Mouse (Mus musculus) gastrocnemius, adult 2 months (tissue): ENCODE measurements around the gene Ppp4r3a. TPM values are rescaled to one million over a fixed set of nuclear protein-coding genes. Genes with fewer than 3 reads are reported as not detected.

Experiments used
- DNase-seq: peaks from one replicate; pipeline ENCODE4 v3.0.0; 2022
- H3K27ac ChIP-seq: fragments of 200-600 bp; 2 replicates; pipeline ENCODE4 v1.8.1; 2022; ENCODE audit warnings: mild to moderate bottlenecking
- H3K4me3 ChIP-seq: fragments of 200-600 bp; 2 replicates; pipeline ENCODE4 v1.8.1; 2022; ENCODE audit warnings: mild to moderate bottlenecking, moderate library complexity
- CTCF ChIP-seq: fragments of 200-600 bp; IDR thresholded peaks from 2 replicates; pipeline ENCODE4 v1.8.1; 2022; ENCODE audit warnings: antibody characterized with exemption, mild to moderate bottlenecking, moderate library complexity
- intact Hi-C: fragments of 180-260 bp; cut with DNase I; formaldehyde crosslinking; loops from one replicate; pipeline ENCODE4 v1.15.1; 2025
- total RNA-seq, 2 experiments: library from RNA; stranded (reverse); gene quantifications; 2 replicates each; pipeline ENCODE4 v1.2.3; 2021

Ppp4r3a gene
- total RNA-seq, 2 experiments from 2014 or later = 19.9 to 20.6 TPM

DNA sequence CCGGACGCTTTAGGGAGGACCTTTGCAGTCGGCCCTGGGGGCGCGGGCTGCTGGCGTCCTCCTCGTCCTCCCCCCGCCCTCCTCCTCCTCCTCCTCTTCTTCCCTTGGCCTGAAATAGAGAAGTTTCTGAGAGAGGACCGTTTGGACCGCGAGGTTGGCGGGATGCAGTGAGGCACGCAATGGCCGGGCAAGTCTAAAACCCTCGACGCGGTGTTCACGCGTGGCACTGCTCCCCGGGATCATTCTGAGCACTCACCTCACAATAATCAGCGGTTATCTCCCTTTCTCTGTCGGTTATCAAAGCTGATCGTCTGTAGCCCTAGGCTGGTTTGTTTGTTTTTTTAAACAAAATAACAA lies 315 bp upstream of the Ppp4r3a start:
- TF ChIP-seq CTCF = no peak
- no peak for DNase-seq
- Histone ChIP-seq H3K4me3 (peak overlapping the region; percentile 81), H3K27ac (peak overlapping the region; percentile 99)
- intact Hi-C loops = no loop called here

DNA sequence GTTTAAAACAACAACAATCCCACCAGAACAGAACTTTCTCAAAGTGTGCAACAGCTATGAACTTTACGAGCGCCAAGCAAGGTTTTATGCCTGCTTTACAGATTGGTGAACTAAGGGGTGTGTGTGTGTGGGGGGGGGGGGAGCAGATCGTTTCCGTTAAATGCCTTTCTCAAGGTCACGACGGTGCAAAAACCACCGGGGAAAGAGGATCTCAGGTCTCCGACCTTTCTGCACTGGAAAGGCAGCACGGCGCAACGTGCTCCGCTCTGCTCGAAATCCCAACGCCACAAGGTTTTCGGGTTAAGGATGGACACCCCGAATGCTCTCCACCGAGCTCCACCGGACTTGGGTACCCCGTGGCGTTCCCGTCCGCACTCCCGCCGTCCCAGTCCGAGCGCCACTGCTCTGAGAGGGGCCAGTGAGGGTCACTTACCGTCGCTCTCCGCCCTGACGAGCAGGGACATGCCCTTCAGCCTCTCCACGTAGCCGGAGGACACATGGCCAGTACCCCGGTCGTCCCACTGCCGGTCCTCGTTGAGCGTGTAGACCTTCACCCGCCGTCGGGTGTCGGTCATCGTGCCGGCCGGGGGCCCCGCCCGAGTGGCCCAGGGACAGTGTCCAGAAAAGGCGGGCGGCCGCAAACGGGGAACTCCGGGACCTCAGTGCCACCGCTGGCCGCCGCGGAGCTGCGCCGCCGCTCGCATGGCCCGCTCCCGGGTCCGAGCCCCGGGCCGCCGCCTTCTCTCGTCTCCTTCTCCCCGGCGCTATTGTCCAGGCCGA lies 1.0 kb downstream of the Ppp4r3a start:
- Histone ChIP-seq H3K27ac (peak overlapping the region; percentile 99), H3K4me3 (peak overlapping the region; percentile 81)
- intact Hi-C loops = no loop called here
- DNase-seq = peak; percentile 72
- TF ChIP-seq CTCF = no peak

DNA sequence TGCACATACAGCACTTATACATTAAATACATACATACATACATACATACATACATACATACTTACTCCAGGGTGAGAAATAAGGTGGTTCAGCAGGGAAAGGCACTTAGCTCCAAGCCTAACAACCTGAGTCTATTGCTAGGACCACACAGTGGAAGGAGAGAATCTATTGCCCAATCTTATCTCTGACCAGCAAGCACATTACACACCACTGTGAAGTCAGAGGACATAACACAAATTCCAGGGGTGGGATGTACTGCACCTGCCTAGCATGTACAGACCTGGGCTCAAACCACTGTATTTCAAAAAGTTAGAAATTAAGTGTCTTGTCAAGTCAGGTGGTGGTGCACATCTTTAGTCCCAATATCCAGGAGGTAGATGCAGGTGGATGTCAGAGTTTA lies 5.5 kb downstream of the Ppp4r3a start:
- intact Hi-C loops = no loop called here
- no peak overlapping the region for H3K27ac ChIP-seq
- H3K4me3 ChIP-seq = no peak overlapping the region
- no peak for TF ChIP-seq CTCF
- DNase-seq = no peak

DNA sequence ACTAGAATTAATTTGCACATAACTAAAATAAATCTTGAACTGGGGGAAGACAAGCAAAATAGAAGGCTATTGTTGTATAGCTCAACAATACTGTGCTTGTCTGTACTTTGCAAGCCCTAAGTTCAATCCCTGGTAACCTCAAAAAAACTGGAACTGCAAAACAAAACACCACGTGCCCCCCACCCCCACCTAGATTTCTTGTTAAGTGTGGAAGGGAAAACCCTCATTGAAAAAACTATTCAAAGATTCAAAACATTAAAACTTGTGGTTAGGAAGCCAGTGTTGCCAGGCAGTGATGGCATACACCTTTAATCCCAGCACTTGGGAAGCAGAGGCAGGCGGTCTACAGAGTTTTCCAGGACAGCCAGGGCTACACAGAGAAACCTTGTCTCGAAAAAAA lies 8.1 kb downstream of the Ppp4r3a start:
- no peak for DNase-seq
- no peak for TF ChIP-seq CTCF

DNA sequence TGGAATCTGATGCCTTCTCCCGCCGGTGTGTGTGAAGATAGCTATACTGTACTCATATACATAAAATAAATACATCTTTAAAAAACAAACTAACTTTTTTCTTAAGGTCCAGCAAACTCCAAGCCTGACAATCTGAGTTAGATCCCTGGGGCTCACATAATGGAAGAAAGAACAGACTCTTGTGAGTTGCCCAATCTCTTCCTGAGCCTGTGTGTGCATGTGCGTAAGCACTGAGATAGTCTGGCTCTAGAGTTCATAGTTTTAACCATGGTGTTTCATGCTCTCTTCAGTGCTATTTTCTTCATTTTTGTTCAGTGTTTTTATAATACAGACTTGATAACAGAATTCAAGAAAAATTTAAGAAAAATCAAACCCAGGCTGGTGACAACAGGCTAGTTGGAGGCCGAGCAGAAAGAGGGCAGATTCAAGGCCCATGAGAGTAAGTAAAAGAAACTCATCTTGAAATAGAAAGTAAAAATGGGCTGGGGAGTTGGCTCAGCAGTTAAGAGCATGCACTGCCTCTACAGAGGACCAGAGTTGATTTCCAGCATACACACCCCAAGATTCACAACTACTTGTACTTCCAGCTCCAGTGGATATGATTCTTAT lies 8.6 kb downstream of the Ppp4r3a start:
- no peak for DNase-seq
- intact Hi-C loops = no loop called here
- Histone ChIP-seq H3K4me3 (peak overlapping the region; percentile 5), H3K27ac (peak overlapping the region; percentile 3; the same call in 1 of the 2 replicates)
- no peak for TF ChIP-seq CTCF

More for the DNA sequence above, 8.1 kb downstream of the Ppp4r3a start:
- H3K4me3 ChIP-seq = peak overlapping the region; percentile 5
- H3K27ac ChIP-seq = peak overlapping the region; percentile 3; the same call in 1 of the 2 replicates
- intact Hi-C loops = no loop called here

DNA sequence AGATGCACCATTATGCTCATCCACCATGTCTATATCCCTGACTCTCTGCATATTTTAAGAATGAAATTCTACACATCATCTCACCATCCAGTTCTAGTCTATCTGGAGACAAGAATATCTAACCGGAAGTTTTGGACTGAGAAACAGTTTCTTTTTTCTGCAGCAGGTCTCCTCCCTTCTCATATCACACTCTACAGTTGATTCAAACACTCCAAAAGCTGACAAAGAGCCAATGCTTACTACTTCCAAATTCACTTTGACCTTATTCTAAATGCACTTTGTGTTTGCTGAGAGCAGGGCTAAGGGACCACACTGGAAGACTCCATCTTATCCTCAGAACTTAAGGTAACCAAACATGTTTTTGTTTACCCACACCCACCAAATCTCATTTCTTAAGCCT lies 13.7 kb downstream of the Ppp4r3a start:
- no peak for TF ChIP-seq CTCF
- no peak overlapping the region for H3K4me3 ChIP-seq
- intact Hi-C loops = no loop called here
- peak overlapping the region; percentile 21; the same call in 1 of the 2 replicates for H3K27ac ChIP-seq
- no peak for DNase-seq

DNA sequence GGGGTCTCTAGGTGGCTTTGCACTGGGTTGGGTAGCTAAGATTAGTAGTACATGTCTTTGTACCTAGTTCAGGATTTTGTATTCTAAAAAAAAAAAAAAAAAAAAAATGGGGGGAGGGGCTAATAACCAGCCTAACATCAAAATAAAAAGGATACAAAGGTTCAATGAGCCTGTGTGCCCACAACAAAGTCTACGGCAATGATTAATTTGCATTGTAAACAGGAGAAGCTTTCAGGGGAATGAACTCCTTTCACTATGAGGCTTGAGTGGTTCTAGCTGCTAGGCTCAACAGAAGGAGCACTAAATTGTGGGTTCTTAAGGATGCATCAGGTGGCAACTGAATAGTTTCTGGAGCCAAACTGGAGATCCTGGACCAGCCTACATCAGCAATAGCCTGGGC lies 17.2 kb downstream of the Ppp4r3a start:
- intact Hi-C loops = no loop called here
- no peak for TF ChIP-seq CTCF
- DNase-seq = no peak
- no peak overlapping the region for H3K4me3 ChIP-seq
- no peak overlapping the region for H3K27ac ChIP-seq

DNA sequence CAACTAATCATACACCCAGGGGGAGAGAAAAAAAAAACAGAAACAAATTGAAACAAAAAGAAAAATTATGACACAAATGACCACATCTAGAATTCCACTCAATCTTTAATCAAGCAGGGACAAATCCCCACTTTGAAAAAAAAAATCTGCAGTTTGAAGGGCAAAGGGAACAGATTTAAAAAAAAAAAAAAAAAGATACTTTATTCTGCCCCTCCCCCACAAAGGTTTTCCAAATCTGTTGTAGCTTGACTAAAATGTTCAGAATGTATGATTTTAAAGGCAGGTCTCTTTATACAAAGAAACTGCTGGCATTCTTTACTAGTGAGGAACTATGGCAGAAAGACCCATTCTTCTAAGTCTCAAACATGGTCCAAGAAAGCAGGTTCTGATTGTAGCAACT lies 43.5 kb downstream of the Ppp4r3a start:
- Histone ChIP-seq H3K27ac (no peak overlapping the region), H3K4me3 (no peak overlapping the region)
- no peak for TF ChIP-seq CTCF
- intact Hi-C loops = loop anchor here (10.0 kb wide), 1 partner anchor 185 kb away; no protein-coding TSS in a partner anchor
- DNase-seq = no peak

DNA sequence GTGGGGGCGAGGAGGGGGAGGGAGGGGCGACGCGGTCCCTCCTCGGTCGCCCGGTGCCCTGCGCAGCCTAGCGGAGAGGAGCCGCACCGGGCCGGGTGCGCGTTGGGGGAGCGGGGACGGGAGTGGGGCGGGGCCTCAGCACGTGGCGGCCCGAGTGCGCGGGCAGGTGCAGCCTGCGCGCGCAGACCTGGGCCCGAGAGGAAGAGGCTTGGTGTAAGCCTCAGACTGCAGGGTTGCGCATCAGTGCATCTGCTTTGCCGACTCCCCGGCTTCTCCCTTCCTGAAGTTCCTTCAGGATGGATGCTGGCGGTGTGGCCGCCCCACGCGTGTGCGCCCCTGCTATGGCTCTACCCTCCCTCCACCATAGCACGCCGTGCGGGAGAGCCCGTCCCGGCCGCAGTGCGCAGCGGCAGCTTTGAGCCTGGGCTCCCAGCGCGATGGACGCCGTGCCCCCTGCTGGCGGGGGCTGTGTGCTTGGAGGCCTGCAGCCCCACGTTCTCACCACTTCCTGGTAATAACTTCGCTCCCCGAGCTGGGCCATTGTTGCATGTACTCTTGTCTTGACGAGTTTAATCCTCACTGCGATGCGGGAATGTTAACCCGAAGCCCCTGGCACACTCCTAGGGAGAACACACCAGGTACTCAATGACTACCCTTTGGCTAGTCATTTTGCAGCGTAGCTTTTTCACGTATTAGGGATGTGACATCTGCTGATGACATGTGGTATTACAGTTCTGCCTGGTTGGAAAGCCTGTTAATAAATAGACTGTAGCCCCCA lies 54.4 kb downstream of the Ppp4r3a start, which contains the start of gene Ccdc88c:
TSS of gene Ccdc88c (minus strand) at position 103 of the 778 bp plus-strand sequence.
- DNase-seq = peak; percentile 94
- H3K27ac ChIP-seq = peak within 1 kb of the TSS; percentile 94
- peak within 1 kb of the TSS; percentile 82 for H3K4me3 ChIP-seq
- intact Hi-C loops = loop anchor here (1.0 kb wide), 3 partner anchors 72 to 93 kb away; no protein-coding TSS in a partner anchor
- TF ChIP-seq CTCF = peak; percentile 69

DNA sequence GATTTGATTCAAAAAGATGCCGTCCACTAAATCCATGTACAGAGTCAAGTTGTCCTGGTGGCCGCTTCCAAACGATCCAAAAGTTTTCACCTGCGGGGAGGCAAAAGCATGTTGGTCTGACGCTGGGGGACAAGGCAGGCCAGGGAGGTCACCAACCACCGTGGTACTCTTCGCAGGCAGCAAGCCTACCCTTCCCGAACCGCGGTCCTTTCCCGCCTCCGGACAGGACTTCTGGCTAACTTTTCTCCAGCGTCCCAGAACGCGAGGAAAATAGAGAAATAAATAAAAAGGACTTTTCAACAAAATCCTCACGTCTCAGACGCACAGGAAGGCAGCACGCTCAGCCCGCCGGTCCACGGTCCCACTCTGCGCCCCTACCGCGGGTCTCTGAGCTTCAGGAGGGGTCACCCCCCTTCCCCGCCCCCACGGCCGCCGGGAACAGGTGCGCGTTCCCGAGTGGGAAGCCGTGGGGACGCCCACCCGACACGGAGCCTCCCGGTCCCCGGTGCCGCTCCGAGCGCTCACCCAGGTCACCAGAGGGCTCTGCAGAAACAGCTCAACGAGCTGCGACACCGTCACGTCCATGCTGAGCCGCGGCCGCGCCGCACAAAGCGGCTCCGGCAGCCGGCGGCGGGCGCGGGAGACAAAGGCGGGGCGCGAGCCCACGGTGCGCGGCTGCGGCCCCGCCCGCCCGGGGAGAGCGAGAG lies 55.1 kb downstream of the Ppp4r3a start:
- Histone ChIP-seq H3K27ac (peak overlapping the region; percentile 94), H3K4me3 (peak overlapping the region; percentile 82)
- TF ChIP-seq CTCF = no peak
- peak; percentile 50 for DNase-seq
- intact Hi-C loops = no loop called here

DNA sequence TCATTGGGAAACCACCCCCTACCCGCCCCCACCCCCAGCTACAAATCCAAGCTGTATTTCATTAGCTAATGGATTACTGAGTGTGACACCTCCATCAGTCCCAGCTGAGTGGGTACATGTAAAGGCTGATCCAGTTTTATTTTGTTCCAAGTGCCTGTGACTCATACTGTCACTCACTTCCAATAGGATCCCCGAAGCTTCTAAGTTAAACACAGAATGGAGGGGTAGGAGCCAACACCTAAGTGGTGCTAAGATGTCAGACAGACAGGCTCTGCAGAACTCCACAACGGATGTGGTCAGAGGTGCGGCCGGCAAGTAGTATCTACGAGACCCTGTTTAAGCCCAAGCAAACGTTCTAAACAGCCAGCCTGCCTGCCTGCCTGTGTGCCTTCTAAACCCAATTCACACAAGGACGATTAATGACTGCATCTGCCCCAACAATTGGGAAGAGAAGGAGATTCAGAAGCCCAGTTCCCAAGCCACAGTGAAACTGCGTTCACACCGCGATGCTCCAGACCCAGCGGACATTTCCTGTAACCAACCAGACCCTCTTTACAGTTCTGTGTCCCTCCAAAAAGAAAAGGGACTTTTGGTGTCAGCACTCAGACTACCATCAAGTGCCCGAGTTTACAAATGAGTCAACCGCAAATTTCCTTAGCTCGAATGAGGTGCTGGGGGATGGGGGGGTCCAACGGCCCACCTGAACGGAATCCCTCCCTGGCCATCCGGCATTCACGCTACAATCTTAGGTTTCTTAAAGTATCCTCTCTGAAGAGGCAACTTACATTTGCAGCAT lies 55.9 kb downstream of the Ppp4r3a start:
- peak overlapping the region; percentile 94 for H3K27ac ChIP-seq
- no peak for DNase-seq
- H3K4me3 ChIP-seq = peak overlapping the region; percentile 82
- intact Hi-C loops = no loop called here
- no peak for TF ChIP-seq CTCF
